Mouse (Mus musculus) midbrain, embryonic 11.5 days (tissue): ENCODE data around the gene Zmiz1. TPM values are rescaled to one million over a fixed set of nuclear protein-coding genes. Genes with fewer than 3 reads are reported as not detected.
A peak's percentile ranks its signal among the peaks of the same experiment; 100 is the strongest.

Experiments used
- ATAC-seq: fragments of 200-750 bp; cut with Nextera tagmentation; 2 replicates; pipeline ENCODE4 v1.8.0; 2017; ENCODE audit warnings: moderate TSS enrichment, moderate library complexity; ENCODE audit not compliant: low FRiP score
- DNase-seq: peaks from one replicate; pipeline ENCODE4 v3.0.0; 2015; ENCODE audit warnings: low spot score; ENCODE audit errors: missing footprints
- H3K27ac ChIP-seq: fragments of 300-500 bp; sonication (generic); 2 replicates; pipeline ENCODE4 v1.5.1; 2014; ENCODE audit warnings: low read depth, low read length
- H3K27me3 ChIP-seq: fragments of 300-500 bp; sonication (generic); 2 replicates; pipeline ENCODE4 v1.6.1; 2014; ENCODE audit warnings: mild to moderate bottlenecking, low read length, moderate library complexity, mixed read lengths; ENCODE audit not compliant: control insufficient read depth, insufficient read depth
- H3K36me3 ChIP-seq: fragments of 300-500 bp; sonication (generic); 2 replicates; pipeline ENCODE4 v1.6.1; 2014; ENCODE audit warnings: mild to moderate bottlenecking, low read length, moderate library complexity, mixed read lengths; ENCODE audit not compliant: control insufficient read depth, insufficient read depth
- H3K4me1 ChIP-seq: fragments of 300-500 bp; sonication (generic); 2 replicates; pipeline ENCODE4 v1.6.1; 2014; ENCODE audit warnings: low read length; ENCODE audit not compliant: control insufficient read depth, insufficient read depth
- H3K4me2 ChIP-seq: fragments of 300-500 bp; sonication (generic); 2 replicates; pipeline ENCODE4 v1.6.1; 2014; ENCODE audit warnings: mild to moderate bottlenecking, moderate library complexity
- H3K4me3 ChIP-seq: fragments of 300-500 bp; sonication (generic); 2 replicates; pipeline ENCODE4 v1.5.1; 2014; ENCODE audit warnings: low read depth, low read length
- H3K9ac ChIP-seq: fragments of 300-500 bp; sonication (generic); 2 replicates; pipeline ENCODE4 v1.6.1; 2014; ENCODE audit warnings: low read length
- H3K9me3 ChIP-seq: fragments of 300-500 bp; sonication (generic); 2 replicates; pipeline ENCODE4 v1.6.1; 2016; ENCODE audit warnings: low read length; ENCODE audit not compliant: control insufficient read depth
- WGBS: fragments of 180-500 bp; shearing (Covaris S2); extraction: QIAGEN DNeasy Blood & Tissue Kit; methylation state at CpG from one replicate; pipeline ENCODE4 v1.1.7; 2014; 5-methylcytosine and 5-hydroxymethylcytosine counted together
- polyA plus RNA-seq: library from polyadenylated mRNA; unstranded; fragments of >200 nt; fragmentation: Nextera tagmentation; extraction: Ambion mirVana; gene quantifications from 2 replicates; pipeline ENCODE4 v1.2.1, GENCODE M21; 2014

The Zmiz1 gene
- polyA plus RNA-seq, 1 experiment from 2014 or later = 51.5 TPM

- H3K9ac ChIP-seq = no peak overlapping the region
- H3K4me3 ChIP-seq = no peak overlapping the region
- H3K4me1 ChIP-seq = peaks cover 33% of the 10 kb centered on the region
- 0 out of 2 replicates have a peak overlapping the region, but pooled peaks have one; percentile 3 for H3K27ac ChIP-seq
- H3K9me3 ChIP-seq = no peaks in the 10 kb centered on the region
- no peak overlapping the region for H3K4me2 ChIP-seq
- DNase-seq = no peak
- no peak for ATAC-seq
- 86% methylated on average over 9 of the region's 9 CpGs for WGBS
- H3K27me3 ChIP-seq = no peaks in the 10 kb centered on the region
- H3K36me3 ChIP-seq = peaks cover 4% of the 10 kb centered on the region
Measured at GRCm38 (mm10) chr14:25547882-25548281, 88.9 kb downstream of the Zmiz1 start.

GRCm38 (mm10) chr14:25548650-25549049 lies 89.7 kb downstream of the Zmiz1 start:
- Histone ChIP-seq H3K27ac (no peak overlapping the region), H3K27me3 (no peaks in the 10 kb centered on the region), H3K4me2 (no peak overlapping the region), H3K36me3 (peaks cover 4% of the 10 kb centered on the region), H3K4me3 (no peak overlapping the region), H3K4me1 (peaks cover 33% of the 10 kb centered on the region), H3K9me3 (no peaks in the 10 kb centered on the region), H3K9ac (no peak overlapping the region)
- no peak for ATAC-seq
- no peak for DNase-seq
- WGBS = 86% methylated on average over 6 of the region's 6 CpGs

GRCm38 (mm10) chr14:25549125-25549524 lies 90.1 kb downstream of the Zmiz1 start:
- no peak overlapping the region for H3K4me3 ChIP-seq
- H3K9ac ChIP-seq = no peak overlapping the region
- no peaks in the 10 kb centered on the region for H3K9me3 ChIP-seq
- no peaks in the 10 kb centered on the region for H3K27me3 ChIP-seq
- peaks cover 36% of the 10 kb centered on the region for H3K4me1 ChIP-seq
- H3K4me2 ChIP-seq = no peak overlapping the region
- peaks cover 7% of the 10 kb centered on the region for H3K36me3 ChIP-seq
- DNase-seq (no peak), ATAC-seq (no peak)
- WGBS = 94% methylated on average over 7 of the region's 7 CpGs
- H3K27ac ChIP-seq = no peak overlapping the region

- H3K4me3 ChIP-seq = no peak overlapping the region
- peak; percentile 93 for DNase-seq
- no peaks in the 10 kb centered on the region for H3K9me3 ChIP-seq
- H3K27ac ChIP-seq = peak overlapping the region; percentile 64
- peak; percentile 81 for ATAC-seq
- H3K4me1 ChIP-seq = peaks cover 44% of the 10 kb centered on the region
- no peak overlapping the region; the same call in 1 of the 2 replicates for H3K4me2 ChIP-seq
- peaks cover 7% of the 10 kb centered on the region for H3K36me3 ChIP-seq
- WGBS = 16% methylated on average over 10 of the region's 10 CpGs
- H3K9ac ChIP-seq = no peak overlapping the region
- no peaks in the 10 kb centered on the region for H3K27me3 ChIP-seq
Measured at GRCm38 (mm10) chr14:25549871-25550840, 91.2 kb downstream of the Zmiz1 start.

- 32% methylated on average over 2 of the region's 2 CpGs for WGBS
- H3K27me3 ChIP-seq = no peaks in the 10 kb centered on the region
- H3K4me2 ChIP-seq = no peak overlapping the region
- no peak overlapping the region for H3K9ac ChIP-seq
- peaks cover 55% of the 10 kb centered on the region for H3K4me1 ChIP-seq
- H3K36me3 ChIP-seq = peaks cover 6% of the 10 kb centered on the region; the same call in 1 of the 2 replicates
- no peaks in the 10 kb centered on the region for H3K9me3 ChIP-seq
- H3K4me3 ChIP-seq = no peak overlapping the region
- DNase-seq (no peak), ATAC-seq (no peak)
- no peak overlapping the region for H3K27ac ChIP-seq
Measured at GRCm38 (mm10) chr14:25551731-25552130, 92.7 kb downstream of the Zmiz1 start.

- WGBS = 90% methylated on average over 2 of the region's 2 CpGs
- H3K27ac ChIP-seq = no peak overlapping the region
- no peak overlapping the region for H3K9ac ChIP-seq
- no peak for ATAC-seq
- H3K9me3 ChIP-seq = no peaks in the 10 kb centered on the region
- no peak overlapping the region for H3K4me3 ChIP-seq
- no peak for DNase-seq
- H3K4me2 ChIP-seq = no peak overlapping the region
- no peaks in the 10 kb centered on the region for H3K27me3 ChIP-seq
- peaks cover 48% of the 10 kb centered on the region for H3K4me1 ChIP-seq
- 0 out of 2 replicates have a peak, but pooled peaks cover 2% of the 10 kb centered on the region for H3K36me3 ChIP-seq
Measured at GRCm38 (mm10) chr14:25553382-25553781, 94.4 kb downstream of the Zmiz1 start.

- Histone ChIP-seq H3K4me3 (no peak overlapping the region), H3K27ac (0 out of 2 replicates have a peak overlapping the region, but pooled peaks have one; percentile 52), H3K36me3 (peaks cover 2% of the 10 kb centered on the region; the same call in 1 of the 2 replicates), H3K9me3 (no peaks in the 10 kb centered on the region), H3K27me3 (no peaks in the 10 kb centered on the region), H3K4me2 (no peak overlapping the region), H3K4me1 (peaks cover 35% of the 10 kb centered on the region), H3K9ac (no peak overlapping the region)
- DNase-seq (no peak), ATAC-seq (0 out of 2 replicates have a peak, but pooled peaks have one; percentile 12)
- WGBS = 17% methylated on average over 8 of the region's 8 CpGs
Measured at GRCm38 (mm10) chr14:25554781-25555180, 95.8 kb downstream of the Zmiz1 start.

GRCm38 (mm10) chr14:25555291-25555781 lies 96.4 kb downstream of the Zmiz1 start:
- ATAC-seq (peak; percentile 38; the same call in 1 of the 2 replicates), DNase-seq (peak; percentile 90)
- H3K9me3 ChIP-seq = no peaks in the 10 kb centered on the region
- peak overlapping the region; percentile 52 for H3K27ac ChIP-seq
- no peak overlapping the region; the same call in 1 of the 2 replicates for H3K4me2 ChIP-seq
- 26% methylated on average over 10 of the region's 10 CpGs for WGBS
- no peak overlapping the region for H3K4me3 ChIP-seq
- H3K9ac ChIP-seq = peak overlapping the region; percentile 34
- peaks cover 2% of the 10 kb centered on the region; the same call in 1 of the 2 replicates for H3K36me3 ChIP-seq
- H3K4me1 ChIP-seq = peaks cover 30% of the 10 kb centered on the region
- no peaks in the 10 kb centered on the region for H3K27me3 ChIP-seq

GRCm38 (mm10) chr14:25555848-25556247 lies 96.9 kb downstream of the Zmiz1 start:
- Histone ChIP-seq H3K27ac (peak overlapping the region; percentile 52), H3K27me3 (no peaks in the 10 kb centered on the region), H3K9ac (no peak overlapping the region; the same call in 1 of the 2 replicates), H3K9me3 (no peaks in the 10 kb centered on the region), H3K4me3 (no peak overlapping the region), H3K36me3 (peaks cover 2% of the 10 kb centered on the region; the same call in 1 of the 2 replicates), H3K4me1 (peaks cover 25% of the 10 kb centered on the region), H3K4me2 (no peak overlapping the region; the same call in 1 of the 2 replicates)
- no peak for DNase-seq
- no peak for ATAC-seq
- WGBS = 11% methylated on average over 7 of the region's 7 CpGs
